Mouse (Mus musculus): ENCODE measurements at regions not wholly inside any gene's neighbourhood (a gene's known extent, or its start where the extent isn't known, plus 50 kb on each side); places are given as distances from the start of the nearest gene placed in this dataset.

DNA sequence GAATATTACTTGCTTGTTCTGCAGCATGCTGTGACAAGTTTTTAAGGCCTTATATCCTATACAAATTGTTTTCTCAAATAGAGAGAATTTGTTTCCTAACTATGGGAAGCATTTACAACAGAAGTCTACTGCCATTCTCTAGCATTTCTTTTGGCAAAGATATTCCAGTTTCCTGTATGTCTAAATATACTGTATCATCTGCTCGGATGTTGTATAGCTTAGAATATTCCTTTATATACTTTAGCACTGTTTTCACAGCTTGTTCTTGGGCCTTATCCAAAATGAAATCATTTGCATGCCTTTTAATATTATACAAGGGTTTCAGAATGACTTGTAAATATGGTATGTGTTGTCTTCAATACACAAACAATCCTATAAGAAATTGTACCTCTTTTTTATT is 92.1 kb upstream of the Ins2 start:
- no peak for DNase-seq (ENCODE audit: low read depth)

DNA sequence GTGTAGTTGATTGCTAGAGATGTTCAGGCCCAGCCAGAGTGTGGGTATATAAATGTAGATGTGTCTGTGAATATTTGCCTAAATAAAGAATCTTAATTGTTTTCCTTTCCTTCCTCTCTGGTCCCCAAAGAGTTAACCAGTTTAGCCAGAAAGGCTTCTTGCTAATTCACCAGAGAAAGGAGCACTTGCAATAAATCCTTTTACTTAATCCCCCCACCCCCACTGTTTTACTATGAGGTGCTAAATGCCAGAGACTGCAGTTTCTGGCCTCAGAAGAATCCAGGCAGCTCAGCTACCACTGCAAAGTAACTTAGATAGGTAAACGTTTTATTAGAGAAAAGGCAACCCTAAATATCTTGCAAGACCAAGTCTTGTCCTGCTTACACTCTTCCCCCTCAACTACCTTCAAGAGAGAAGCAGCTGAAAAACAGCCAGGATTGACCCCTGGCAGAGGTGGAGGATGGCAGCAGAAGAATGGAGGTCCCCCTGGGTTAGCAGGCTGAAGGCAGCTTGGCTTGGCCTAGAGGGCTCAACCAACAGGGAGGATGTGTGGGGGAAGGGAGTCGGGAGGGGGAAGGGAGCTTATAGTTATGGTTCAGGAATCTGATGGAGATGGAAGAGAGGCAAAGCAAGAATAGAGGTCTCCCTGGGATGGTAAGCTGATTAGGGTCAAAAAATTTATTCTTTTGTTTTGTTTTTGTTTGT is 87.9 kb upstream of the Ins2 start:
- DNase-seq (ENCODE audit: low read depth): no peak

DNA sequence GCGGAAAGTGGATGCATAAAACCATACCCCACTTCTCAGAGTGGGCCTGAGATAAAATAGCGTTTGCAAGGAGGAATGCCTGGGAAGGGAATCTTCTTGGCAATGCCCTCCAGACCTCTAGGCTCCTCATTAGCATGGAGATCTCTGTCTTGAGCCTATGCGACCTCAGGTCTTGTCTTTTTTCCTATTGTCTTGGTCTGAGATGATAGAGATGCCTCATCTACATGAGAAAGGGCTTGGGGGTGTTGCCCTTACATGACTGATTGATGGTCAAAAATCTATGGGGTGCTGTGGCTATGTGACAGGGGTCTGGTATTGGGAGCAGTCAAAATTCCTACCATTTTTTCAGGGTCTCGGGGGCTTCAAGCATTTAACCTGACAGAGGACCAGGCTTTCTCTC is 67.5 kb upstream of the Ins2 start:
- DNase-seq (ENCODE audit: low read depth): no peak

DNA sequence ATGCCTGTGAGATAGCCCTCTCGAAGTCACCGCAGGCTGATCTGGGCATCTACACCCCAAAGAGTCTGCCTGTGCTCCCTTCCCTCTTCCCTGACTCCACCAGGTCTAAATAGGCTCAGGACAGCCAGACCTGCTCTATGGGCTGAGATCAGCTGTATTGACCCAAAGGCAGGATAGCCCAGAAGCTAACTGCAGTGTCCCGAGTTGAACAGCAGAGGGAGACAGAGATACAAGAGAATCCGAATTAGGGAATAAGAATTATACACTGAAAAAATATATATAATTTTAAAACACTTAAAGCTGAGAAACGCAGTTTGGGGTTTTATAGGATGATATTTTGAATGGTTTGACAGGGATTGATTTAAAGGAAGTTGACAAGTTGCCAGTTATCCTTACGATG is 56.2 kb upstream of the Ins2 start:
- DNase-seq (ENCODE audit: low read depth): peak; percentile 21

DNA sequence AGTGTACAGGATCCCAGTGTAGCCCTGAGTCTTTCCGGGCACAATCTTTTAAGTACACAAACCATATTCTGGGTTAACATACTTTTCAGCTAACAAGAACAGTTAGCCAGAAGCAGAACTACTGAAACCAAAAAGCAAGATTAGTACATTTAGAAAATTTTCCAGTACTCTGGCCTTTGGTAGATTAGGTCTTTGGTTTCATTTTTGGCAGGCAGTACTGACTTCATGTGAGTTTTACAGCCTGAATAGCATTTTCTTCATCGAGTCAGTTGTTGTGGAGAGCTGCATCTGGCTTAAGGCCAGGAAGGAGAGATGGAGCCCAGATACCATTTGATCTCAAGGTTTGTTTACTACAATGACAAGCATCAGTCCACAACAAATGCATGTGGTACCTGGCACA is 51.3 kb upstream of the Ins2 start:
- DNase-seq (ENCODE audit: low read depth): no peak
